Mouse (Mus musculus) forebrain, postnatal 0 days (tissue): ENCODE data around the gene Xirp1. TPM values are rescaled to one million over a fixed set of nuclear protein-coding genes. Genes with fewer than 3 reads are reported as not detected.
A peak's percentile ranks its signal among the peaks of the same experiment; 100 is the strongest.

Experiments
- ATAC-seq: fragments of 200-750 bp; cut with Nextera tagmentation; 2 replicates; pipeline ENCODE4 v1.8.0; 2017; ENCODE audit warnings: mild to moderate bottlenecking, moderate library complexity
- DNase-seq: peaks from one replicate; pipeline ENCODE4 v3.0.0-alpha.2; 2015
- H3K27ac ChIP-seq: fragments of 300-500 bp; sonication (generic); 2 replicates; pipeline ENCODE4 v1.5.1; 2014; ENCODE audit warnings: low read depth, mild to moderate bottlenecking, antibody characterized with exemption, low read length, moderate library complexity, mixed read lengths
- H3K27me3 ChIP-seq: fragments of 300-500 bp; sonication (generic); 2 replicates; pipeline ENCODE4 v1.6.1; 2014; ENCODE audit warnings: mild to moderate bottlenecking, low read length, mixed read lengths; ENCODE audit not compliant: insufficient read depth
- H3K36me3 ChIP-seq: fragments of 300-500 bp; sonication (generic); 2 replicates; pipeline ENCODE4 v1.6.1; 2014; ENCODE audit warnings: mild to moderate bottlenecking, moderate library complexity; ENCODE audit not compliant: insufficient read depth
- H3K4me1 ChIP-seq: fragments of 300-500 bp; sonication (generic); 2 replicates; pipeline ENCODE4 v1.6.1; 2014; ENCODE audit warnings: antibody characterized with exemption; ENCODE audit not compliant: insufficient read depth
- H3K4me2 ChIP-seq: fragments of 300-500 bp; sonication (generic); 2 replicates; pipeline ENCODE4 v1.6.1; 2014; ENCODE audit warnings: low read depth, mild to moderate bottlenecking, moderate library complexity
- H3K4me3 ChIP-seq: fragments of 300-500 bp; sonication (generic); 2 replicates; pipeline ENCODE4 v1.5.1; 2014; ENCODE audit warnings: low read depth, low read length, mixed read lengths
- H3K9ac ChIP-seq: fragments of 300-500 bp; sonication (generic); 2 replicates; pipeline ENCODE4 v1.6.1; 2014; ENCODE audit warnings: mild to moderate bottlenecking
- H3K9me3 ChIP-seq: fragments of 300-500 bp; sonication (generic); 2 replicates; pipeline ENCODE4 v1.6.1; 2016; ENCODE audit warnings: low read length
- CTCF ChIP-seq: sonication (generic); IDR thresholded peaks from 2 replicates; pipeline ENCODE4 v1.5.1; 2016; ENCODE audit warnings: antibody characterized with exemption, control low read depth, low read depth
- WGBS: fragments of 180-500 bp; shearing (Covaris S2); extraction: QIAGEN DNeasy Blood & Tissue Kit; methylation state at CpG from one replicate; pipeline ENCODE4 v1.1.7; 2014; 5-methylcytosine and 5-hydroxymethylcytosine counted together
- polyA plus RNA-seq: library from polyadenylated mRNA; unstranded; fragments of >200 nt; fragmentation: Nextera tagmentation; extraction: Ambion mirVana; gene quantifications from 2 replicates; pipeline ENCODE4 v1.2.1, GENCODE M21; 2015
- total RNA-seq: library from RNA; depleted of rRNA; stranded (reverse); fragments of >200 nt; gene quantifications from 2 replicates; pipeline ENCODE4 v1.2.3, GENCODE M21; 2014

Gene Xirp1
- total and polyA plus RNA-seq, 2 experiments from 2014 or later: not detected

GRCm38 (mm10) chr9:119982241-119982811 is 41.1 kb downstream of the Xirp1 start:
- peak; percentile 60 for TF ChIP-seq CTCF
- DNase-seq (peak; percentile 32), ATAC-seq (peak; percentile 44)
- no peak overlapping the region for H3K27ac ChIP-seq
- H3K4me3 ChIP-seq: peak overlapping the region; percentile 64
- H3K4me2 ChIP-seq: peak overlapping the region; percentile 89
- no peaks in the 10 kb centered on the region for H3K9me3 ChIP-seq
- H3K9ac ChIP-seq: peak overlapping the region; percentile 55; the same call in 1 of the 2 replicates
- 0 out of 2 replicates have a peak, but pooled peaks cover 2% of the 10 kb centered on the region for H3K27me3 ChIP-seq
- no peaks in the 10 kb centered on the region for H3K36me3 ChIP-seq
- peaks cover 7% of the 10 kb centered on the region; the same call in 1 of the 2 replicates for H3K4me1 ChIP-seq
- 5% methylated on average over 11 of the region's 11 CpGs for WGBS

GRCm38 (mm10) chr9:119981183-119982179 is 41.9 kb downstream of the Xirp1 start:
- Histone ChIP-seq H3K4me3 (peak overlapping the region; percentile 9), H3K36me3 (no peaks in the 10 kb centered on the region), H3K27ac (peak overlapping the region; percentile 69), H3K4me1 (peaks cover 7% of the 10 kb centered on the region; the same call in 1 of the 2 replicates), H3K9ac (no peak overlapping the region), H3K4me2 (peak overlapping the region; percentile 89), H3K27me3 (0 out of 2 replicates have a peak, but pooled peaks cover 2% of the 10 kb centered on the region), H3K9me3 (no peaks in the 10 kb centered on the region)
- ATAC-seq (peak; percentile 32), DNase-seq (peak; percentile 49)
- WGBS: 5% methylated on average over 16 of the region's 16 CpGs
- no peak for TF ChIP-seq CTCF

GRCm38 (mm10) chr9:119980770-119981182 is 42.6 kb downstream of the Xirp1 start:
- 0 out of 2 replicates have a peak, but pooled peaks cover 2% of the 10 kb centered on the region for H3K27me3 ChIP-seq
- no peak for TF ChIP-seq CTCF
- no peaks in the 10 kb centered on the region for H3K36me3 ChIP-seq
- no peak for DNase-seq
- H3K4me2 ChIP-seq: peak overlapping the region; percentile 89; the same call in 1 of the 2 replicates
- H3K4me1 ChIP-seq: peaks cover 7% of the 10 kb centered on the region; the same call in 1 of the 2 replicates
- peak overlapping the region; percentile 69; the same call in 1 of the 2 replicates for H3K27ac ChIP-seq
- H3K4me3 ChIP-seq: no peak overlapping the region
- 10% methylated on average over 4 of the region's 4 CpGs for WGBS
- no peak for ATAC-seq
- no peak overlapping the region for H3K9ac ChIP-seq
- no peaks in the 10 kb centered on the region for H3K9me3 ChIP-seq

GRCm38 (mm10) chr9:119979749-119980148 is 43.6 kb downstream of the Xirp1 start:
- Histone ChIP-seq H3K4me1 (peaks cover 7% of the 10 kb centered on the region; the same call in 1 of the 2 replicates), H3K36me3 (no peaks in the 10 kb centered on the region), H3K4me2 (no peak overlapping the region), H3K27ac (no peak overlapping the region), H3K27me3 (0 out of 2 replicates have a peak, but pooled peaks cover 2% of the 10 kb centered on the region), H3K4me3 (no peak overlapping the region), H3K9ac (no peak overlapping the region), H3K9me3 (no peaks in the 10 kb centered on the region)
- DNase-seq (no peak), ATAC-seq (no peak)
- no peak for TF ChIP-seq CTCF
- WGBS: 56% methylated on average over 2 of the region's 2 CpGs

GRCm38 (mm10) chr9:119978811-119979441 is 44.5 kb downstream of the Xirp1 start:
- Histone ChIP-seq H3K4me2 (no peak overlapping the region), H3K9ac (no peak overlapping the region), H3K9me3 (no peaks in the 10 kb centered on the region), H3K36me3 (no peaks in the 10 kb centered on the region), H3K27me3 (0 out of 2 replicates have a peak, but pooled peaks cover 2% of the 10 kb centered on the region), H3K27ac (no peak overlapping the region), H3K4me3 (no peak overlapping the region), H3K4me1 (peaks cover 7% of the 10 kb centered on the region; the same call in 1 of the 2 replicates)
- TF ChIP-seq CTCF: no peak
- no peak for ATAC-seq
- no peak for DNase-seq
- WGBS: 83% methylated on average over 6 of the region's 6 CpGs

GRCm38 (mm10) chr9:119978151-119978810 is 45.1 kb downstream of the Xirp1 start:
- H3K27ac ChIP-seq: no peak overlapping the region
- no peak overlapping the region for H3K4me3 ChIP-seq
- TF ChIP-seq CTCF: no peak
- no peak overlapping the region for H3K4me2 ChIP-seq
- H3K36me3 ChIP-seq: no peaks in the 10 kb centered on the region
- H3K9ac ChIP-seq: no peak overlapping the region
- 0 out of 2 replicates have a peak, but pooled peaks cover 2% of the 10 kb centered on the region for H3K27me3 ChIP-seq
- H3K4me1 ChIP-seq: peaks cover 7% of the 10 kb centered on the region; the same call in 1 of the 2 replicates
- no peak for ATAC-seq
- no peak for DNase-seq
- WGBS: 52% methylated on average over 9 of the region's 9 CpGs
- H3K9me3 ChIP-seq: no peaks in the 10 kb centered on the region
